Comparison of ENCODE assay signal across 17 mouse cellular contexts in genomic region chr7:3327961-3328360, GRCm38 (mm10). TPM values are rescaled to one million over a fixed set of nuclear protein-coding genes. Genes with fewer than 3 reads are reported as not detected.
DNase-seq lines count a peak whose midpoint lies in the region; ATAC-seq lines count a peak whose summit lies in the region.
"Had no signal": no experiment of that assay in that cellular context is flagged by ENCODE, and none has a peak within 500 bp of the region (broad histone marks: within the 10 kb centered on the region; RNA-seq: fewer than 3 reads in every experiment).

No protein-coding gene starts in this region.

- WGBS in midbrain, embryonic 11.5 days = 67% methylated on average over 4 of the region's 4 CpGs
- WGBS in midbrain, embryonic 16.5 days = 82% methylated on average over 4 of the region's 4 CpGs
- WGBS in embryonic facial prominence, embryonic 10.5 days = 77% methylated on average over 4 of the region's 4 CpGs

- H3K27me3 ChIP-seq in midbrain, embryonic 11.5 days (ENCODE audit: control insufficient read depth, insufficient read depth, low read length) = 0 out of 2 replicates have a peak, but pooled peaks cover 5% of the 10 kb centered on the region
- H3K27me3 ChIP-seq in midbrain, embryonic 16.5 days (ENCODE audit: control insufficient read depth, insufficient read depth, low read depth, low read length) = no peaks in the 10 kb centered on the region
- peaks cover 22% of the 10 kb centered on the region for H3K27me3 ChIP-seq in embryonic facial prominence, embryonic 10.5 days (replicated peaks; ENCODE audit: low read depth, poor library complexity, severe bottlenecking)
- H3K27me3 ChIP-seq: embryonic facial prominence, embryonic 15.5 days had no signal

- peaks cover 3% of the 10 kb centered on the region; the same call in 1 of the 2 replicates for H3K4me1 ChIP-seq in midbrain, embryonic 11.5 days (ENCODE audit: control insufficient read depth, insufficient read depth, low read length)
- H3K4me1 ChIP-seq in midbrain, embryonic 16.5 days (ENCODE audit: control insufficient read depth, insufficient read depth, low read length) = peaks cover 7% of the 10 kb centered on the region
- peaks cover 25% of the 10 kb centered on the region for H3K4me1 ChIP-seq in embryonic facial prominence, embryonic 10.5 days

- no peaks in the 10 kb centered on the region for H3K36me3 ChIP-seq in midbrain, embryonic 11.5 days (ENCODE audit: control insufficient read depth, insufficient read depth, low read length)
- H3K36me3 ChIP-seq in midbrain, embryonic 16.5 days (ENCODE audit: control insufficient read depth, insufficient read depth, low read length) = no peaks in the 10 kb centered on the region
- H3K36me3 ChIP-seq in embryonic facial prominence, embryonic 10.5 days (replicated peaks) = no peaks in the 10 kb centered on the region
- H3K36me3 ChIP-seq: embryonic facial prominence, embryonic 15.5 days; heart, embryonic 15.5 days; intestine, embryonic 15.5 days had no signal

- no peak overlapping the region for H3K4me3 ChIP-seq in midbrain, embryonic 11.5 days (ENCODE audit: low read depth, low read length)
- no peak overlapping the region for H3K4me3 ChIP-seq in midbrain, embryonic 16.5 days (ENCODE audit: low read depth, low read length)
- H3K4me3 ChIP-seq in embryonic facial prominence, embryonic 10.5 days = no peak overlapping the region
- H3K4me3 ChIP-seq: embryonic facial prominence, embryonic 15.5 days; heart, embryonic 15.5 days; intestine, embryonic 15.5 days had no signal

- ATAC-seq in midbrain, embryonic 11.5 days (ENCODE audit: low FRiP score) = no peak
- no peak for ATAC-seq in midbrain, embryonic 16.5 days
- ATAC-seq: intestine, embryonic 15.5 days had no signal

- DNase-seq in midbrain, embryonic 11.5 days (ENCODE audit: low spot score, missing footprints) = peak; percentile 69
- DNase-seq in R1 (ENCODE audit: low read depth, low spot score) = peak; percentile 73
- peak; percentile 37 for DNase-seq in embryonic facial prominence, embryonic 10.5 days (ENCODE audit: low spot score)
- DNase-seq in left cerebral cortex, postnatal 25 days (ENCODE audit: low spot score in 2 of 2) = no peak
- no peak for DNase-seq in adrenal gland, adult 8-10 months
- no peak for DNase-seq in frontal cortex, postnatal 25 days (ENCODE audit: low spot score in 2 of 2)
- DNase-seq: adrenal gland, adult 2 months; cerebellum, adult 9-11 months; heart, adult 11 months; kidney, postnatal 36 days had no signal

- no peak overlapping the region for H3K27ac ChIP-seq in midbrain, embryonic 11.5 days (ENCODE audit: low read depth, low read length)
- no peak overlapping the region for H3K27ac ChIP-seq in midbrain, embryonic 16.5 days (ENCODE audit: low read length)
- no peak overlapping the region for H3K27ac ChIP-seq in embryonic facial prominence, embryonic 10.5 days (replicated peaks)
- H3K27ac ChIP-seq: embryonic facial prominence, embryonic 15.5 days; heart, embryonic 15.5 days; intestine, embryonic 15.5 days had no signal

- intact Hi-C loops in left cerebral cortex, postnatal 25 days (cut with DNase I) = no loop called here

- no peak overlapping the region for H3K4me2 ChIP-seq in midbrain, embryonic 11.5 days
- no peak overlapping the region for H3K4me2 ChIP-seq in midbrain, embryonic 16.5 days (ENCODE audit: low read length)
- H3K4me2 ChIP-seq: embryonic facial prominence, embryonic 15.5 days; heart, embryonic 15.5 days; intestine, embryonic 15.5 days had no signal

- no peak overlapping the region for H3K9ac ChIP-seq in midbrain, embryonic 11.5 days (ENCODE audit: low read length)
- no peak overlapping the region for H3K9ac ChIP-seq in midbrain, embryonic 16.5 days (ENCODE audit: low read depth, low read length)
- H3K9ac ChIP-seq: embryonic facial prominence, embryonic 15.5 days; heart, embryonic 15.5 days; intestine, embryonic 15.5 days had no signal

- no peaks in the 10 kb centered on the region for H3K9me3 ChIP-seq in midbrain, embryonic 11.5 days (ENCODE audit: control insufficient read depth, low read length)
- no peaks in the 10 kb centered on the region for H3K9me3 ChIP-seq in midbrain, embryonic 16.5 days (replicated peaks; ENCODE audit: control insufficient read depth, low read length, poor library complexity, severe bottlenecking)
- H3K9me3 ChIP-seq in embryonic facial prominence, embryonic 10.5 days = peaks cover 3% of the 10 kb centered on the region; the same call in 1 of the 2 replicates
- H3K9me3 ChIP-seq: embryonic facial prominence, embryonic 15.5 days; heart, embryonic 15.5 days; intestine, embryonic 15.5 days had no signal

RNA-seq across cellular contexts. Expression of gene Cacng7, which starts 4.8 kb away (rescaled TPM):
- polyA plus RNA-seq in midbrain, embryonic 11.5 days (2014; fragmentation: Nextera tagmentation; extraction: Ambion mirVana) = 4.2 and 4.4 TPM in 2 replicates
- 2.6 and 3.0 TPM in 2 replicates for polyA plus RNA-seq in midbrain, embryonic 16.5 days (2015; fragmentation: Nextera tagmentation; extraction: Ambion mirVana)
- 1.2 and 1.9 TPM in 2 replicates for polyA plus RNA-seq in embryonic facial prominence, embryonic 10.5 days (2016; fragmentation: Nextera tagmentation; extraction: Ambion mirVana)
- 100 to 1,000 TPM; 169 to 180 TPM for total RNA-seq in left cerebral cortex, postnatal 25 days (2021)
- total RNA-seq in adrenal gland, adult 8-10 months (2022) = 10 to 100 TPM in 2 of 4 experiments, 1 to 10 TPM in 2; 9.1 to 25.6 (median 14.2) TPM
- total RNA-seq: megakaryocyte, adult 5-6 weeks; monocyte, adult 5-6 weeks had no signal
- polyA plus RNA-seq: liver, embryonic 16.5 days had no signal

RNA-seq across cellular contexts. Expression of gene Prkcg, which starts 39.0 kb away (rescaled TPM):
- polyA plus RNA-seq in midbrain, embryonic 11.5 days (2014; fragmentation: Nextera tagmentation; extraction: Ambion mirVana) = 0.31 and 0.77 TPM in 2 replicates
- 3.3 and 3.8 TPM in 2 replicates for polyA plus RNA-seq in midbrain, embryonic 16.5 days (2015; fragmentation: Nextera tagmentation; extraction: Ambion mirVana)
- polyA plus RNA-seq in embryonic facial prominence, embryonic 10.5 days (2016; fragmentation: Nextera tagmentation; extraction: Ambion mirVana) = 0.36 and 0.44 TPM in 2 replicates
- 100 to 1,000 TPM; 265 to 294 TPM for total RNA-seq in left cerebral cortex, postnatal 25 days (2021)
- 1 to 10 TPM in 3 of 4 experiments, under 1 TPM in 1; 0.63 to 1.9 (median 1.6) TPM for total RNA-seq in adrenal gland, adult 8-10 months (2022)
- polyA plus RNA-seq: liver, embryonic 16.5 days had no signal

RNA-seq across cellular contexts. Expression of gene Myadm, which starts 39.1 kb away (rescaled TPM):
- polyA plus RNA-seq in midbrain, embryonic 11.5 days (2014; fragmentation: Nextera tagmentation; extraction: Ambion mirVana) = 38.1 and 41.2 TPM in 2 replicates
- polyA plus RNA-seq in midbrain, embryonic 16.5 days (2015; fragmentation: Nextera tagmentation; extraction: Ambion mirVana) = 32.7 and 36.4 TPM in 2 replicates
- 27.5 and 28.2 TPM in 2 replicates for polyA plus RNA-seq in embryonic facial prominence, embryonic 10.5 days (2016; fragmentation: Nextera tagmentation; extraction: Ambion mirVana)
- total RNA-seq in left cerebral cortex, postnatal 25 days (2021) = 10 to 100 TPM; 68.0 to 83.2 TPM
- total RNA-seq in adrenal gland, adult 8-10 months (2022) = 10 to 100 TPM; 58.4 to 87.4 (median 71.8) TPM

Comparison
In these comparisons a context has a peak if more than half of its experiments do, and no peak if none do; other contexts are left out.
1. DNase-seq: peak in midbrain, embryonic 11.5 days (single experiment), R1 (single experiment) and embryonic facial prominence, embryonic 10.5 days (single experiment); none in left cerebral cortex, postnatal 25 days (0 of 2), adrenal gland, adult 8-10 months (single experiment) and frontal cortex, postnatal 25 days (0 of 2).